Mouse (Mus musculus) G1E (cell line): ENCODE measurements at regions not wholly inside any gene's neighbourhood (a gene's known extent, or its start where the extent isn't known, plus 50 kb on each side); places are given as distances from the start of the nearest gene placed in this dataset.

Experiments used
- CTCF ChIP-seq: IDR thresholded peaks from 2 replicates; pipeline ENCODE4 v1.5.1; 2012; ENCODE audit warnings: low read depth, low read length, inconsistent platforms, mixed read lengths
- GATA1 ChIP-seq: IDR thresholded peaks from 2 replicates; pipeline ENCODE4 v1.6.1; 2012; ENCODE audit warnings: borderline replicate concordance, low read length, inconsistent platforms, mixed read lengths
- GATA2 ChIP-seq: IDR thresholded peaks from 2 replicates; pipeline ENCODE4 v1.6.1; 2012; ENCODE audit warnings: low read depth, low read length, inconsistent platforms, borderline replicate concordance
- POLR2AphosphoS5 ChIP-seq: IDR thresholded peaks from 2 replicates; pipeline ENCODE4 v1.6.1; 2012; ENCODE audit warnings: low read depth, low read length, inconsistent platforms; ENCODE audit not compliant: insufficient replicate concordance
- TAL1 ChIP-seq: conservative IDR thresholded peaks from 2 replicates; pipeline ENCODE4 v1.6.1; 2012; ENCODE audit warnings: low read depth, low read length, inconsistent platforms, mixed read lengths

DNA sequence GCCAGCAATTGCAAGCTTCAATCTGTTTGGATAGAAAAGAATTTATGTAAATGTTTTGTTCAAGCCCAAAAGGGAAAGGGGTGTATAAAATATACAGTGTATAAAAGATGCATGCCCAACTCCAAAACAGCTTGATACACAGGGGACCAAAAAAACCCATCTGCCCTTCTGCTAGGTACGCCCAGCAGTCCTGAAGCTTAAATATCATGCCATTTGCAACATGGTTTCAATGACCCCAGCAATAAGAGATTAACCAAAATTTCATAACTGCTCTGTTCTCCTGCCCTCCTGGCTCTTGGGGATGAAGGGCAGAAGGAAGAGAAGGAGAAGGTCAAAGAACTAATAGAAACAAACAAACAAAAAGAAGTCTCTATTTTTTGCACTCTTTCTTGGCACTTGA, 158.4 kb downstream of the Gm11361 start:
- TF ChIP-seq CTCF (no peak), GATA1 (no peak), TAL1 (no peak), POLR2AphosphoS5 (no peak), GATA2 (no peak)
